Mouse (Mus musculus) forelimb bud, embryonic 11.5 days (tissue): ENCODE results near the gene Tpst1.

Experiments
- DNase-seq: peaks from one replicate; pipeline ENCODE4 v3.0.0-alpha.2; 2012; ENCODE audit warnings: low read depth, low spot score

Tpst1 gene

DNA sequence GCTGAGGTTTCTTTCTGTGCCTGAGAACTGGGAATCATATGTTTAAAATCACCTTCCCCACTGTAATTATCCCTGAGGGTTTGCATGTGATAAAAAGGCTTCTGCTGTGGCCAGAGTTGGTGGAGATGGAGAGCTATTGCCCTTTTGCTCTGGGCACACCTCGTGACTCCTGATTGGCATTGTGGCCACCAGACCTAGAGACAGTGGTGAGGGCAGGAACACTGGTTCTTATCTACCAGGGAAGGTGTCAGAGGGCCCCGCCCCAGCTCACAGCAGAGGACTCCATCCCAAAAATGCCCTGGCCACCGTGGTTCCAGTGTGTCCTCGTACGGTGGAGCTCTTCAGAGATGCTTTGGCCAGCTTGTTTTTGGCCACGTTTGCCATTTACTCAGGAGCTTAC lies 20.2 kb upstream of the Tpst1 start:
- no peak for DNase-seq

DNA sequence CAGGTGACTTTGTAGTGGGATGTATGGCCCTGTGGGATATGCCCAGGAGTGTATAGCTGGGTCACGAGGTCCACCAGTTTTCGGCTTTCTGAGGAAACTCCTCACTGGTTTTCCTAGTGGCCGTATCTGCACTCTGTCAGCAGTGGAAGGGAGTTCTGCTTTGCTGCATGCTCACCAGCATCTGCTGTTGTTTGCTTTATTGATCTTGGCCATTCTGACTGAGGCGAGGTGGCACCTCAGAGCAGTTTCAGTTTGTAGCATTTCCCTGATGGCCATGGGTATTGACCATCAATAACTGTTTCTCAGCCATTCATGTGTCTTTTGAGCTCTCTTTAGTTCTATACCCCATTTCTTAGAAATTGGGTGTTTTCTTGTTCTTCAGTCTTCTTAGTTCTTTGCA lies 17.4 kb upstream of the Tpst1 start:
- no peak for DNase-seq

DNA sequence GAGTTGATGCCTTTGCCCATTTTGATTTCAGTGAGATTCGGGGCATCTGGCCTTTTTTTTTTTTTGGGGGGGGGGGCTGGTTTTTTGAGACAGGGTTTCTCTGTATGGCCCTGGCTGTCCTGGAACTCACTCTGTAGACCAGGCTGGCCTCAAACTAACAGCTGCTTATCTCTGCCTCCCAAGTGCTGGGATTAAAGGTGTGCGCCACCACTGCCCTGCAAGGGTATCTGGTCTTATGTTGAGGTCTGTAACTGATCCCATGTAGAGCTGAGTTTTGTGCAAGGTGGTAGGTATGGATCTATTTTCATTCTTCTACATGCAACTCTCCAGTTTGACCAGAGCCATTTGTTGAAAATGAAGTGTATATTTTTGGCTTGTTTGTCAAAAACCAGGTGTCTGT lies 16.8 kb upstream of the Tpst1 start:
- no peak for DNase-seq

- DNase-seq = no peak
Observed at GRCm38 (mm10) chr5:130059413-130060328, 13.5 kb upstream of the Tpst1 start.

DNA sequence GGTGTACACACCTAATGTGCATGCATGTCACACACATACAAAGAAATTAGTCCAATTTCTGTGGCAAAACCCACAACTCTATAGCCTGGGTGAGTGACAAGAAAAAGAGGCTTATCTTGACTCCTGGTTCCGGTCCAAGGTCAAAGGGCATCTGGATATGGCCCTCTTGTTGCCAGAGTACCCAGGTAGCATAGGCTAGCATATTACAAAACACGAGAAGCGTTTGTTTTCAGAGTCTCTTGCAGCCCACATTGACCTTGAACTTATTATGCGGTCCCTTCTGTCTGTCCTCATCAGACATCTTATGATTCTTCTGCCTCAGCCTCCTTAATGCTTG lies 12.8 kb upstream of the Tpst1 start:
- DNase-seq = no peak

DNA sequence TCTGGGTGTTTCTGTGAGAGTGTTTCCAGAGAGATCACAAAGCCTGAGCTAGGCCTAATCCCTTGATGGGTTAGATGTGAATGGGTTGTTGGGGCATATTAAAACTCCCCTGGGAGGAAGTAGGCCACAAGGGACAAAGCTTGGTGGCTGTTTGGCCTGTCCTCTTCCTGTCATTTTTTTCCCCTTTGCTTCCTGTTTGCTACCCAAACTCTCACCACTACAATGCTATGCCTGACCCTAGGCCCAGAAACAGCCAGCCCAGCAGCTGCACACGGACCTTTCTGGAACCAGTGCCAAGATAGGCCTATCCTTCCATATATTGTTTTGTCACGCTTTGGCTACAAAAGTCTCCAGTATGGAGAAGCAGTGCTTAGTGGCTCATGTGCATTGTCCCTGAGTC lies 11.0 kb upstream of the Tpst1 start:
- no peak for DNase-seq

- DNase-seq = no peak
Observed at GRCm38 (mm10) chr5:130063760-130064159, 9.4 kb upstream of the Tpst1 start.

DNA sequence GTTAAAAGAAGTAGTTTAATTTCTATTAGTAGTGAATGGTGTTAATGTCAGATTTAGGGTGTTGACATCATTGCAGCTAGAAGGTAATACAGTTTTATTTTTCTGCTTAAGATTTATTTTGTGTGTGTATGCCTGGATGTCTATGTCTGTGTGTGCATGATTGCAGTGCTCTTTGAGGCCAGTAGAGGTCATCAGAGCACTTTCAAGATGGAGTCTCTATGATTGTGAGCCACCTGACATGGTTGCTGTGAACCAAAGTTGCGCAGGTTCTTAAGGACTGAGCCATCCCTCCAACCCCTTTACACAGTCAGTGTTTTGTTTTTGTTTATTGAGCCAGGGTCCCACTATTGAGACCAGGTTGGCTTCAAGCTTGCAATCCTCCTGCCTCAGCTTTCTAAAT lies 7.5 kb upstream of the Tpst1 start:
- no peak for DNase-seq

DNA sequence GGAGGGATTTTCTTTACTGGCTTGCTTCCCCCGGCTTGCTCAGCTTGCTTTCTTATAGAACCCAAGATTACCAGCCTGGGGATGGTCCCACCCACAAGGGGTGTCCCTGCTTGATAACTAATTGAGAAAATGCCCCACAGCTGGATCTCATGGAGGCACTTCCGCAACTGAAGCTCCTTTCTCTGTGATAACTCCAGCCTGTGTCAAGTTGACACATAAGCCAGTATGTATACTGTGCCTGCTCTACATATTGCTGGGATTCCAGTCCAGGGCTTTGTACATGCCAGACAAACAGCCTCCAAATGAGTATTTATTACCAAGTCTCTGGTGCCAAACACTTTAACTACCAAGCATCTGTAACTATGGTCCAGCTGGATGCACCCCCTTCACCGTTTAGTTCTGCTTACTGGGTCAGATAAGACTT lies 5.3 kb upstream of the Tpst1 start:
- no peak for DNase-seq

DNA sequence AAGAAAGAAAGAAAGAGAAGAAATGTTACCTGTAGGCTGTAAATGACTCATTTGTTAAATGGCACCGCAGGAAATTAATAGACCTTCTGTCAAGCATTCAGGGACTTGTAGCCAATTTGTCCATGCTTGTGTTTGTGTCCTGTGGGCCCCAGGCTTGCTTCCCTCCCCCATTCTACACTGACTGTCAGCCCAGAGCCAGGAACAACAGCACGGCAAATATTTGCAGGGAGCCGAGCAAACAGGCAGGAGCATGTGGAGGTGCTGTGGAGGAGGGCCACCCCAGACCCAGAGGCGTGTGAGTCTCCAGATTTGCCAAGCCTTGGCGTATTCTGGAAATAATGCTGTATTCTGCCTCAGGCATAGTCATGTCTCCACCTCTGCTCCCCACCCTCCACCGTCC lies 1.4 kb downstream of the Tpst1 start:
- no peak for DNase-seq

DNA sequence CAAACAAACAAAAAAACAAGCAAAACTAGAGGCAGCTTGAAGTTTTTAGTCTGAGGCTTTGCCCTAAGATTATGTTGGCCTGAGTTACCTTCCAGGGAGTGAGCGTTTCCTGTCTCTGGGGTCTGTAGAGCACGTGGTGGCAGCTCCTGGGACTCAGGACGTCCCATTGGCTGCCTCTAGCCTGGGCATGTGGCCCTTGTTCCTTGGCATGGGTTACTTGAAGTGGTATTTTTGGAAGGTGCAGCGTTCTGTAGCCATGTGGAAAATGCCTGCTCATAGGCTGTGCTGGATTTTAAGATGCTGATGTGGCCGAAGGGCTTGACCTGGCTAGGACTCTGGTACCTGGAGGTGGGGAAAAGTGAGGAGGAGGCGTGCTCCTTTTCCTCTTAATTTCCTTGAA lies 3.3 kb downstream of the Tpst1 start:
- no peak for DNase-seq

GRCm38 (mm10) chr5:130078096-130078833 lies 5.1 kb downstream of the Tpst1 start:
- DNase-seq = no peak

- DNase-seq = no peak
Observed at GRCm38 (mm10) chr5:130078834-130079156, 5.7 kb downstream of the Tpst1 start.

- DNase-seq = peak; percentile 85
Observed at GRCm38 (mm10) chr5:130079202-130080050, 6.3 kb downstream of the Tpst1 start.

- peak; percentile 19 for DNase-seq
Observed at GRCm38 (mm10) chr5:130080051-130080681, 7.0 kb downstream of the Tpst1 start.

DNA sequence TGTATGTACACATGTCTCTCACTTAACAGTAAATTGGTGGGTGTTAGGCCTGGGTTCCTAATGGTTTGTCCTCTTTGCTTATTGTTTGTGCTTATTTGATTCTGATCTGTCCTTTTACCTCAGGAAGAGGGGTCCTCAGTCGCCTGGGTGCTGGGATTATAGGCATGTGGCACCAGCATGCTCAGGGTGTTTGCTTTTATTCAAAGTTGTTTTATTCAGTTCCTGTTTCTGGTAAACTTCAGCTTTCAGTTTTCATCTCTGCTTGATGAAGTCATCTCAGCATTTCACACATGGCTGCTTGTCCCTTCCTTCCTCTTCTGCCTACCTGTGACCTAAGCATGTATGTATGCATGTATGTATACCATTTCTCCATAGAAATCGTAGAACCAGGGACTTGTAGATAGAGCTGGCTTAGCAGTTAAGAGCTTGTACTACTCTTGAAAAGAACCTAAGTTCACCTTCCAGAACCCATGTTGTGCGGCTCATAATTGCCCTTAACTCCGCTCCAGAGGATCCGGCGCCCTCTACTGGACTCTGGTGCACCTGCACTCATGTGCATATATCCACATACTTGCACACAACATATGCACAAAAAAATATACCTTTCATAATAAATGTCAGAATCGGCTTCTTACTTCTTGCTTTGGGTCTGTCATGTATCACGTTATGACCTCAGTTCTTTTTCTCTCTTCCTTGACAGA lies 8.2 kb downstream of the Tpst1 start:
- DNase-seq = no peak

- DNase-seq = no peak
Observed at GRCm38 (mm10) chr5:130082431-130082830, 9.3 kb downstream of the Tpst1 start.

DNA sequence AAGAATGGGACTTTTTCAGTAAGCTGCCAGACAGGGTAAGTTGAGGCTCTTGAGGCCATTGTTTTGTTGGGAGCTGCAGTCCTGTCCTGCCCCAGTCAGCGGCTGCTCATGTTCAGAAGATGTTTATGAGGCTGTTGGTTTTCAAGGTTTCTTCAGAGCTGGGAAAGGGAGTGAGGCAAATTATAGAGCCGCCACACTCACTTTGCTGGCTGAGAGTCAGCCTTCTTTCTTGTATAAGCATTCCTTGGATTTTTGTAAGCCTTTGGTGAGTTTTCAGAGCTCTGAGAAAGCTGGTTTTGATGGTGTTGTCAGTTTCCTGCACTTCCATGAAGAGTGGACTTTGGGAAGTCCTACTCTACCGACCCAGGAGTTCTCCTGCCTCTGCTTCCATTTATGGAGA lies 11.1 kb downstream of the Tpst1 start:
- DNase-seq = no peak

DNA sequence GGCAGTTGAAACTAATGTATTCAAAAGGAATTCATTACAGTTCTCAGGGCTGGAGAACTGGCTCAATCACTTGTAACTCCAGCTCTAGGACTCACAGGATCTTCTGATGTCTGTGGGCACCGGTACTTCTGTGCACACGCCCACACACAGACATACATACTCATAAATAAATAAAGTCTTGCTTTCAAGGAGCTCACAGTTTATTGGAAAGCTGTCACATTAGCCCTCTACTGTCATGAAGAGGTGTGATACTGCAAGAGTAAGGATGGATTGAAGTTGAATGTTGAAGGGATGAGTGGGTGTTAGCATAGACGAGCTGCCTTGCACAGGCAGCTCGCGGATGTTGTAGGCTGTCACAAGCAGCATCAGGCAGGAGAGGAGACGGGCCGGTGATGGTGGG lies 14.9 kb downstream of the Tpst1 start:
- no peak for DNase-seq

DNA sequence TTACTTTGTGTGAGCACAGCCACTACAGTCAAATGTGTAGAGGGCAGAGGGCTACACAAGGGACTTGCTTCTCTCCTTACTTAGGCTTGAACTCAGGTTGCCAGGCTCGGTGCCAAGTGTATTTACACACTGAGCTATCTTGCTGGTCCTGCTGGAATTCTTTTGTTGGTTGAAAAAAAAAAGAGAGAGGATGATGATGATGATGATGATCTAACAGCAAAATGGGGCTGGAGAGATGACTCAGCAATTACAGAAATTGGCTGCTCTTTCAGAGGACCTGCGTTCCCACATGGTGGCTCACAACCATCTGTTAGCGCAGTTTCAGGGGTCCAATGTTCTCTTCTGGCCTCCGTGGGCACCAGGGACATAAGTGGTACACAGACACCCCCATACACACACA lies 15.5 kb downstream of the Tpst1 start:
- DNase-seq = no peak

DNA sequence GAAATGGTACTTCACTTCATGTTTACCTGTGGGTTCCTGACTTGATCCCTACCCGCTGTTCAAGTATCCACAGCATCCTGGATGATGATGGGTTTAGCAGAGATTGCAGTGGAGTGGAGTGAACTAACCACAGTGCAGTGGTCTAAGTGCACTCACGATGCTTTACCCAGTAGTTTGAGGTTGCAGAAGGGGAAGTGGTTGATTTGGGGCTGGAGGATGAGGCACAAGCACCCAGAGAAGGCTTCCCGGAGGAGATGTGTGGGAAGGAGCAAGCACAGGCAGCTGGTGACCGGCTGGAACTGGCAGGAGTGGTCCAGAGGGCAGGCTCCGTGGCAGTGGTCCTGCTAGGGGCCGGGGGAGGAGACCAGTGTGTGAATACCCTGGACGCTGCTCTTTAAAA lies 16.1 kb downstream of the Tpst1 start:
- no peak for DNase-seq
